Mouse (Mus musculus): ENCODE data around the gene Gusb. TPM values are rescaled to one million over a fixed set of nuclear protein-coding genes. Genes with fewer than 3 reads are reported as not detected.

Gusb gene
- polyA plus RNA-seq, 1 experiment from 2014 or later: 66.0 TPM

GRCm38 (mm10) chr5:130029142-130029897 is 26.5 kb upstream of the Gusb start, which contains the start of the genes Asl and Crcp:
Gene Asl (minus strand): TSS chr5:130029247.
Gene Crcp (plus strand): TSS chr5:130029290.
- Histone ChIP-seq H3K9me3 (replicated peaks; ENCODE audit: control insufficient read depth, low read length) (no peaks in the 10 kb centered on the region), H3K36me3 (ENCODE audit: control insufficient read depth, insufficient read depth, low read length) (no peaks in the 10 kb centered on the region), H3K27ac (ENCODE audit: low read length) (peak within 1 kb of the TSS; percentile 95), H3K27me3 (ENCODE audit: control insufficient read depth, insufficient read depth, low read length) (no peaks in the 10 kb centered on the region), H3K4me3 (replicated peaks; ENCODE audit: low read length) (peak within 1 kb of the TSS; percentile 88), H3K9ac (ENCODE audit: low read length) (peak within 1 kb of the TSS; percentile 89), H3K4me1 (ENCODE audit: control insufficient read depth, insufficient read depth, low read length) (no peaks in the 10 kb centered on the region), H3K4me2 (ENCODE audit: low read depth, low read length) (peak within 1 kb of the TSS; percentile 91)
- peak; percentile 80 for ATAC-seq (ENCODE audit: insufficient read depth, low FRiP score)
- 1% methylated on average over 51 of the region's 51 CpGs for WGBS

DNA sequence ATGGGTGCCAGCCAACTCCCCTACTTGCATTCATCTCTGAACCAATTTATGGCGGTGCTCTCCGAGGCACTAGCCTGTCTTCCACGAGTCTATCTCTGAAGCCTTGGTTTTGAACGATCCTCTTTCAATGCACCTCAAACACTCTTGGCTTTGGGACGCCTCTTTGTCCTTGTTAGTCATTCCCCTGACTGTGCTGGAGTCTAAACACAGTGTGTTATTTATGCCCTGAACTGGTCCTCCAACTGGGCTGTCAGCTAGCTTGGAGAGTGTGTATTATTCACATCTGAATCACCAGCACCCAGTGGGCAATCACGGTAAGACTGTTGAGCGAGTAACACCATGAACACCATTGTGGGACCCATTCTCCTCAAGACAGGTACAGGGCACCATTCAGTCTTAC is 24.8 kb upstream of the Gusb start:
- WGBS: 83% methylated on average over 7 of the region's 7 CpGs
- Histone ChIP-seq H3K4me2 (ENCODE audit: low read depth, low read length) (no peak overlapping the region), H3K4me3 (replicated peaks; ENCODE audit: low read length) (no peak overlapping the region), H3K27me3 (ENCODE audit: control insufficient read depth, insufficient read depth, low read length) (no peaks in the 10 kb centered on the region), H3K27ac (ENCODE audit: low read length) (no peak overlapping the region), H3K4me1 (ENCODE audit: control insufficient read depth, insufficient read depth, low read length) (no peaks in the 10 kb centered on the region), H3K9ac (ENCODE audit: low read length) (no peak overlapping the region), H3K9me3 (replicated peaks; ENCODE audit: control insufficient read depth, low read length) (no peaks in the 10 kb centered on the region), H3K36me3 (ENCODE audit: control insufficient read depth, insufficient read depth, low read length) (no peaks in the 10 kb centered on the region)
- ATAC-seq (ENCODE audit: insufficient read depth, low FRiP score): no peak

DNA sequence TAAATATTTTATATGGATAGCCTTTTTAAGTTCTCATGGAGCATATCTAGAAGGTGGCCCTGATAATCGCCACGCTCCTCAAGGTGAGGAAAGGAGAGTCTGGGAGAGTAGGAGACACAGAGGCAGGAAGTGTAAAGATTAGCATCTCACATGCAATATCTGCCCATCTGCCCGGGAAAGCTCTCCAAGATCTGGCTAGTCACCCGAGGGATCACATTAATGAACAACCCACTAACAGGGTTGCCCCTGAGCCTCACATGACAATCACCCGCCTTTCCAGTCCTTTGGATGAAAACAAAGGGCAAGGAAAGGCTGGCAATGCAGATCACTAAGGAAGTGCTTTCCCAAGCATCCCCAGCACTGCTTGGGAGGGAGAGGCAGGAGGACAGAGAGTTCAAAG is 24.3 kb upstream of the Gusb start:
- Histone ChIP-seq H3K9me3 (replicated peaks; ENCODE audit: control insufficient read depth, low read length) (no peaks in the 10 kb centered on the region), H3K36me3 (ENCODE audit: control insufficient read depth, insufficient read depth, low read length) (no peaks in the 10 kb centered on the region), H3K27ac (ENCODE audit: low read length) (no peak overlapping the region), H3K9ac (ENCODE audit: low read length) (no peak overlapping the region), H3K4me1 (ENCODE audit: control insufficient read depth, insufficient read depth, low read length) (no peaks in the 10 kb centered on the region), H3K4me3 (replicated peaks; ENCODE audit: low read length) (no peak overlapping the region), H3K27me3 (ENCODE audit: control insufficient read depth, insufficient read depth, low read length) (no peaks in the 10 kb centered on the region), H3K4me2 (ENCODE audit: low read depth, low read length) (no peak overlapping the region)
- no peak for ATAC-seq (ENCODE audit: insufficient read depth, low FRiP score)
- 74% methylated on average over 5 of the region's 5 CpGs for WGBS

- under 1% methylated on average over 32 of the region's 32 CpGs for WGBS
- H3K36me3 ChIP-seq (ENCODE audit: control insufficient read depth, insufficient read depth, low read length): no peaks in the 10 kb centered on the region
- no peaks in the 10 kb centered on the region for H3K27me3 ChIP-seq (ENCODE audit: control insufficient read depth, insufficient read depth, low read length)
- peak overlapping the region; percentile 80 for H3K27ac ChIP-seq (ENCODE audit: low read length)
- peaks cover 3% of the 10 kb centered on the region; the same call in 1 of the 2 replicates for H3K4me1 ChIP-seq (ENCODE audit: control insufficient read depth, insufficient read depth, low read length)
- H3K9me3 ChIP-seq (replicated peaks; ENCODE audit: control insufficient read depth, low read length): no peaks in the 10 kb centered on the region
- H3K9ac ChIP-seq (ENCODE audit: low read length): peak overlapping the region; percentile 74
- peak; percentile 95 for ATAC-seq (ENCODE audit: insufficient read depth, low FRiP score)
- peak overlapping the region; percentile 79 for H3K4me2 ChIP-seq (ENCODE audit: low read depth, low read length)
- peak overlapping the region; percentile 62 for H3K4me3 ChIP-seq (replicated peaks; ENCODE audit: low read length)
Measured at GRCm38 (mm10) chr5:130023767-130024539, 21.1 kb upstream of the Gusb start.

GRCm38 (mm10) chr5:130023067-130023766 is 20.4 kb upstream of the Gusb start:
- H3K27me3 ChIP-seq (ENCODE audit: control insufficient read depth, insufficient read depth, low read length): no peaks in the 10 kb centered on the region
- peak overlapping the region; percentile 62 for H3K4me3 ChIP-seq (replicated peaks; ENCODE audit: low read length)
- ATAC-seq (ENCODE audit: insufficient read depth, low FRiP score): no peak
- H3K4me1 ChIP-seq (ENCODE audit: control insufficient read depth, insufficient read depth, low read length): peaks cover 3% of the 10 kb centered on the region; the same call in 1 of the 2 replicates
- H3K27ac ChIP-seq (ENCODE audit: low read length): no peak overlapping the region
- no peaks in the 10 kb centered on the region for H3K36me3 ChIP-seq (ENCODE audit: control insufficient read depth, insufficient read depth, low read length)
- no peaks in the 10 kb centered on the region for H3K9me3 ChIP-seq (replicated peaks; ENCODE audit: control insufficient read depth, low read length)
- peak overlapping the region; percentile 74 for H3K9ac ChIP-seq (ENCODE audit: low read length)
- peak overlapping the region; percentile 79 for H3K4me2 ChIP-seq (ENCODE audit: low read depth, low read length)
- 39% methylated on average over 12 of the region's 12 CpGs for WGBS

- no peak overlapping the region for H3K4me2 ChIP-seq (ENCODE audit: low read depth, low read length)
- ATAC-seq (ENCODE audit: insufficient read depth, low FRiP score): no peak
- no peaks in the 10 kb centered on the region for H3K27me3 ChIP-seq (ENCODE audit: control insufficient read depth, insufficient read depth, low read length)
- H3K9ac ChIP-seq (ENCODE audit: low read length): no peak overlapping the region
- no peaks in the 10 kb centered on the region for H3K9me3 ChIP-seq (replicated peaks; ENCODE audit: control insufficient read depth, low read length)
- no peak overlapping the region for H3K27ac ChIP-seq (ENCODE audit: low read length)
- H3K4me3 ChIP-seq (replicated peaks; ENCODE audit: low read length): no peak overlapping the region
- peaks cover 3% of the 10 kb centered on the region; the same call in 1 of the 2 replicates for H3K4me1 ChIP-seq (ENCODE audit: control insufficient read depth, insufficient read depth, low read length)
- WGBS: 71% methylated on average over 7 of the region's 7 CpGs
- H3K36me3 ChIP-seq (ENCODE audit: control insufficient read depth, insufficient read depth, low read length): no peaks in the 10 kb centered on the region
Measured at GRCm38 (mm10) chr5:130022366-130022765, 19.5 kb upstream of the Gusb start.

- Histone ChIP-seq H3K27me3 (ENCODE audit: control insufficient read depth, insufficient read depth, low read length) (no peaks in the 10 kb centered on the region), H3K9ac (ENCODE audit: low read length) (peak overlapping the region; percentile 23; the same call in 1 of the 2 replicates), H3K9me3 (replicated peaks; ENCODE audit: control insufficient read depth, low read length) (no peaks in the 10 kb centered on the region), H3K4me3 (replicated peaks; ENCODE audit: low read length) (no peak overlapping the region), H3K4me2 (ENCODE audit: low read depth, low read length) (no peak overlapping the region), H3K27ac (ENCODE audit: low read length) (no peak overlapping the region), H3K4me1 (ENCODE audit: control insufficient read depth, insufficient read depth, low read length) (peaks cover 3% of the 10 kb centered on the region; the same call in 1 of the 2 replicates), H3K36me3 (ENCODE audit: control insufficient read depth, insufficient read depth, low read length) (no peaks in the 10 kb centered on the region)
- 61% methylated on average over 5 of the region's 5 CpGs for WGBS
- no peak for ATAC-seq (ENCODE audit: insufficient read depth, low FRiP score)
Measured at GRCm38 (mm10) chr5:130021361-130021966, 18.6 kb upstream of the Gusb start.

DNA sequence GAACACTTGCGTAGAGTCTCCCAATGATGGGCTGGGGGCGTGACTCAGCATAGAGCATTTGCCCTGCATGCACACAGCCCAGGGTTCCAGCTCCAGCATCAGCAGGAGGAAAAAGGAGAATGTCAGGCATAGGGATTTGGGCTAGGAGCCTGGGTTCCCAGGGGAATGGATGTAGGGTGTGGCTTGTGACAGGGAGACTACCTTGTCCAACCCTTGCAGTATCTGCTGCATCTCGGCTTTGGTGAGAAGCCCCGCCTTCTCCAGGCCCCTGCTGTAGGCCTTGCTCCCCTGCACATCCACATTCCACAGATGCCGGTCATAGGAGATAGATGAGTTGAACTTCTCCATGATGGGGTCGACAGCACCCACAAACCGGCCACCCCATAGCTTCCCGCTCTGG is 16.6 kb upstream of the Gusb start:
- no peak overlapping the region for H3K9ac ChIP-seq (ENCODE audit: low read length)
- ATAC-seq (ENCODE audit: insufficient read depth, low FRiP score): no peak
- H3K4me2 ChIP-seq (ENCODE audit: low read depth, low read length): no peak overlapping the region
- H3K27ac ChIP-seq (ENCODE audit: low read length): no peak overlapping the region
- 0 out of 2 replicates have a peak, but pooled peaks cover 4% of the 10 kb centered on the region for H3K9me3 ChIP-seq (replicated peaks; ENCODE audit: control insufficient read depth, low read length)
- H3K4me1 ChIP-seq (ENCODE audit: control insufficient read depth, insufficient read depth, low read length): peaks cover 3% of the 10 kb centered on the region; the same call in 1 of the 2 replicates
- H3K36me3 ChIP-seq (ENCODE audit: control insufficient read depth, insufficient read depth, low read length): no peaks in the 10 kb centered on the region
- 54% methylated on average over 8 of the region's 8 CpGs for WGBS
- no peaks in the 10 kb centered on the region for H3K27me3 ChIP-seq (ENCODE audit: control insufficient read depth, insufficient read depth, low read length)
- H3K4me3 ChIP-seq (replicated peaks; ENCODE audit: low read length): no peak overlapping the region

Measured in stomach, embryonic 16.5 days (tissue).